Mouse (Mus musculus) spleen, adult 2 months (tissue): Measurements from ENCODE around the gene Olfr69.

Experiments used
- CTCF ChIP-seq: fragments of 200-500 bp; IDR thresholded peaks from 2 replicates; pipeline ENCODE4 v1.5.1; 2011; ENCODE audit warnings: mild to moderate bottlenecking, inconsistent platforms; ENCODE audit not compliant: insufficient read depth, insufficient read length, insufficient replicate concordance; ENCODE audit errors: extremely low read depth
- POLR2A ChIP-seq: fragments of 200-500 bp; IDR thresholded peaks from 2 replicates; pipeline ENCODE4 v1.6.1; 2011; ENCODE audit warnings: low read depth, low read length, inconsistent platforms

DNA sequence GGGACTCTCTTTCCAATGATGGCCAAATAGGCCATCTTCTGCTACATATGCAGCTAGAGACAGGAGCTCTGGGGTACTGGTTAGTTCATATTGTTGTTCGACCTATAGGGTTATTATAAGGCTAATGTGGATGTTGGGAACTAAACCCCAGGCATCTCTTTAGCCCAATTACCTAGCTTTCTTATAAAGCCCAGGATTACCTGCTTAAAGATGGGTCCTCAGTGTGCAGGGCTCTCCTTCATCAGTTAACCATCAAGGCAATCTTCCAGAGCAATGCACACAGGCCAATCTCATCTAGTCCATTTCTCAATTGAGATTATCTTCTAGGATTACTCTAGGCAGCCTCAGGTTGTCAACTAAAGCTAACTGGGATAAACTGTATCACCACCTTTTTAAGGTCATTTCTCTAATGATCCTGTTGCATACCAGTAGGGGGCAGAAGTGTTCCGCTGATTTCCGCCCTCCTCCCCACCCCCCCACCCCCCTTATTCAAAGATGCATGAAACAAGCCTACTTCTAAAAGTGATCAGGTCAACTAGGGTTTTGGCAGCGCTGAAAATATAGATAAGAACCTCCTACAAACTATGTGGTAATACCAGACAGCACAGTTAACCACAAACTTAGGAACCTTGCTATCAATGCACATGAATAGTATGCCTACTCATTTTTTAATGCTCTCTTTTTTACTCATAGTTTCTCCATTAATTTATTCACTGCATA, 21.4 kb upstream of the Olfr69 start:
- TF ChIP-seq CTCF (no peak), POLR2A (no peak)
